In the genomic region with DNA sequence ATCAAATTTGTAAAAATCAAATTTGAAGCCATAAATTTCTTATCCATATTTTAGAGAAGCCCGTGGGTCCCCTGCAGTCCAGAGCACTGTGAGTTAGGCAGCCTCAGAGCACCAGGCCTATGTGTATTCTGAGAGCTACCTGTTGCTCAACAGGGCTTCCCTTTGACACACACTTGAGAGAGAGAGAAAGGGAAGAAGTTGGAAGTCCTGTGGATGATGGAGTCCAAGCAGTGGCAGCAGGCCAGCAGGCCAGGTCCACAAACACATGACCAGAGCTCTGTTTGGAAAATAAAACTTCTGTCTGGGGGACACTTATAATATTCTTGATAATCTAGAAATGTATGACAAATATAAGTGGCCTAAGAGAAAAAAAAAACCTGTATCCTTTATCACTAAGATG, we compare ENCODE assay signal across 29 mouse cellular contexts. TPM values are rescaled to one million over a fixed set of nuclear protein-coding genes. Genes with fewer than 3 reads are reported as not detected.
DNase-seq lines count a peak whose midpoint lies in the region; ATAC-seq and TF ChIP-seq lines count a peak whose summit lies in the region.
"Had no signal": no experiment of that assay in that cellular context is flagged by ENCODE, and none has a peak within 500 bp of the region (broad histone marks: within the 10 kb centered on the region; RNA-seq: fewer than 3 reads in every experiment).

No protein-coding gene starts in this region.

- H3K27me3 ChIP-seq in liver, adult 2 months (ENCODE audit: control insufficient read depth, insufficient read depth, low read length), result no peaks in the 10 kb centered on the region
- H3K27me3 ChIP-seq in embryonic facial prominence, embryonic 10.5 days (replicated peaks; ENCODE audit: low read depth, poor library complexity, severe bottlenecking), result no peaks in the 10 kb centered on the region
- H3K27me3 ChIP-seq: CH12.LX; forebrain, embryonic 13.5 days; heart, embryonic 13.5 days; hindbrain, embryonic 13.5 days; intestine, embryonic 15.5 days had no signal

- no peak overlapping the region for H3K9ac ChIP-seq in liver, adult 2 months (ENCODE audit: low read depth, low read length)
- H3K9ac ChIP-seq: forebrain, embryonic 13.5 days; heart, embryonic 13.5 days; hindbrain, embryonic 13.5 days; intestine, embryonic 15.5 days had no signal

- 79% methylated on average over 1 of the region's 1 CpGs for WGBS in liver, adult 2 months
- WGBS in embryonic facial prominence, embryonic 10.5 days, result 88% methylated on average over 1 of the region's 1 CpGs

- peaks cover 37% of the 10 kb centered on the region; the same call in 1 of the 2 replicates for H3K36me3 ChIP-seq in liver, adult 2 months (ENCODE audit: control insufficient read depth, insufficient read depth, low read length)
- peaks cover 17% of the 10 kb centered on the region for H3K36me3 ChIP-seq in embryonic facial prominence, embryonic 10.5 days (replicated peaks)
- H3K36me3 ChIP-seq: intestine, embryonic 15.5 days had no signal

- no peak overlapping the region for H3K4me3 ChIP-seq in liver, adult 2 months (ENCODE audit: insufficient read depth, low read depth, low read length)
- H3K4me3 ChIP-seq in embryonic facial prominence, embryonic 10.5 days, result no peak overlapping the region
- H3K4me3 ChIP-seq: forebrain, embryonic 10.5 days; forebrain, embryonic 13.5 days; heart, embryonic 13.5 days; hindbrain, embryonic 10.5 days; hindbrain, embryonic 13.5 days; intestine, embryonic 15.5 days had no signal

- no peaks in the 10 kb centered on the region for H3K79me2 ChIP-seq in liver, adult 2 months (ENCODE audit: control insufficient read depth, insufficient read depth, low read length)

- no peak for TF ChIP-seq POLR2A in liver, adult 2 months (IDR thresholded peaks at IDR 0.05; ENCODE audit: extremely low read depth, insufficient read depth, low read length)

- DNase-seq in cerebellum, adult 11 months, result peak; percentile 13
- no peak for DNase-seq in cerebellum, adult 18-20 months
- DNase-seq in liver, adult 2 months (ENCODE audit: extremely low read depth, low read depth, low spot score), result peak; percentile 52
- DNase-seq in liver (no peak), NIH3T3 (ENCODE audit: low read depth) (peak; percentile 12)
- DNase-seq in embryonic facial prominence, embryonic 10.5 days (ENCODE audit: low spot score), result no peak
- DNase-seq: adrenal gland, adult 8-10 months; B cell, adult 2 months; cerebellum, adult 11-12 months; cerebellum, adult 9-10 months; cerebellum, postnatal 14 days; embryo, embryonic 11 days; gastrocnemius, postnatal 10 days; gastrocnemius, postnatal 36 days; heart, adult 18-20 months; kidney, adult 11 months had no signal

- 0 out of 2 replicates have a peak, but pooled peaks have one; percentile 30 for ATAC-seq in granulocyte monocyte progenitor cell, adult 5-6 weeks (replicated peaks; ENCODE audit: poor library complexity, severe bottlenecking)
- ATAC-seq: forebrain, embryonic 13.5 days; forebrain, embryonic 16.5 days; hindbrain, embryonic 16.5 days; intestine, embryonic 15.5 days had no signal

- no peak for TF ChIP-seq CTCF in liver, adult 2 months (IDR thresholded peaks at IDR 0.05; ENCODE audit: low read depth, low read length)

- H3K27ac ChIP-seq in liver, adult 2 months (replicated peaks; ENCODE audit: insufficient read depth, low read depth, low read length), result no peak overlapping the region
- no peak overlapping the region for H3K27ac ChIP-seq in embryonic facial prominence, embryonic 10.5 days (replicated peaks)
- H3K27ac ChIP-seq: forebrain, embryonic 10.5 days; forebrain, embryonic 13.5 days; heart, embryonic 13.5 days; hindbrain, embryonic 10.5 days; hindbrain, embryonic 13.5 days; intestine, embryonic 15.5 days had no signal

- no peaks in the 10 kb centered on the region for H3K9me3 ChIP-seq in embryonic facial prominence, embryonic 10.5 days
- H3K9me3 ChIP-seq: forebrain, embryonic 10.5 days; forebrain, embryonic 13.5 days; G1E; heart, embryonic 13.5 days; hindbrain, embryonic 10.5 days; hindbrain, embryonic 13.5 days; intestine, embryonic 15.5 days had no signal

- no peaks in the 10 kb centered on the region for H3K4me1 ChIP-seq in liver, adult 2 months (ENCODE audit: control insufficient read depth, insufficient read depth, low read length)
- H3K4me1 ChIP-seq in embryonic facial prominence, embryonic 10.5 days, result no peaks in the 10 kb centered on the region
- H3K4me1 ChIP-seq: forebrain, embryonic 10.5 days; forebrain, embryonic 13.5 days; hindbrain, embryonic 10.5 days; hindbrain, embryonic 13.5 days; intestine, embryonic 15.5 days had no signal

RNA-seq across cellular contexts. Expression of a gene that starts 46.4 kb away (rescaled TPM):
- 0.09 and 0.13 TPM in 2 replicates for total RNA-seq in liver, adult 2 months (2014; rRNA removed)
- polyA plus RNA-seq in liver, adult 2 months (2012; rRNA removed), result 0.10 and 0.20 TPM in 2 replicates
- not detected in 2 replicates for total RNA-seq in granulocyte monocyte progenitor cell, adult 5-6 weeks (2014; fragmentation: Nextera tagmentation)
- 1.1 and 1.2 TPM in 2 replicates for total RNA-seq in granulocyte monocyte progenitor cell, adult 5-6 weeks (2017)
- 0.29 and 0.49 TPM in 2 replicates for polyA plus RNA-seq in embryonic facial prominence, embryonic 10.5 days (2016; fragmentation: Nextera tagmentation; extraction: Ambion mirVana)
- total RNA-seq: adrenal gland, postnatal 4 days; gastrocnemius, adult 18-20 months; gastrocnemius, postnatal 10 days had no signal

RNA-seq across cellular contexts. Expression of a gene that starts 58.4 kb away (rescaled TPM):
- 9.1 and 9.7 TPM in 2 replicates for total RNA-seq in liver, adult 2 months (2014; rRNA removed)
- polyA plus RNA-seq in liver, adult 2 months (2012; rRNA removed), result 17.6 and 20.8 TPM in 2 replicates
- total RNA-seq in granulocyte monocyte progenitor cell, adult 5-6 weeks (2014; fragmentation: Nextera tagmentation), result 25.7 and 28.1 TPM in 2 replicates
- 22.5 and 25.1 TPM in 2 replicates for total RNA-seq in granulocyte monocyte progenitor cell, adult 5-6 weeks (2017)
- 40.4 and 41.1 TPM in 2 replicates for polyA plus RNA-seq in embryonic facial prominence, embryonic 10.5 days (2016; fragmentation: Nextera tagmentation; extraction: Ambion mirVana)

Comparison
In these comparisons a context has a peak if more than half of its experiments do, and no peak if none do; other contexts are left out.
1. DNase-seq: peak in cerebellum, adult 11 months (single experiment), liver, adult 2 months (single experiment) and NIH3T3 (single experiment); none in cerebellum, adult 18-20 months (0 of 2), liver (single experiment) and embryonic facial prominence, embryonic 10.5 days (single experiment).